Mouse (Mus musculus) midbrain, embryonic 16.5 days (tissue): ENCODE results near the gene Hs6st2. TPM values are rescaled to one million over a fixed set of nuclear protein-coding genes. Genes with fewer than 3 reads are reported as not detected.

ENCODE experiments used
- ATAC-seq: fragments of 200-750 bp; cut with Nextera tagmentation; 2 replicates; pipeline ENCODE4 v1.8.0; 2017; ENCODE audit warnings: moderate TSS enrichment
- H3K27ac ChIP-seq: fragments of 300-500 bp; sonication (generic); 2 replicates; pipeline ENCODE4 v1.5.1; 2014; ENCODE audit warnings: mild to moderate bottlenecking, low read length, mixed read lengths
- H3K27me3 ChIP-seq: fragments of 300-500 bp; sonication (generic); 2 replicates; pipeline ENCODE4 v1.6.1; 2014; ENCODE audit warnings: low read depth, low read length, mixed read lengths; ENCODE audit not compliant: control insufficient read depth, insufficient read depth
- H3K36me3 ChIP-seq: fragments of 300-500 bp; sonication (generic); 2 replicates; pipeline ENCODE4 v1.6.1; 2014; ENCODE audit warnings: mild to moderate bottlenecking, low read length, moderate library complexity, mixed read lengths; ENCODE audit not compliant: control insufficient read depth, insufficient read depth
- H3K4me1 ChIP-seq: fragments of 300-500 bp; sonication (generic); 2 replicates; pipeline ENCODE4 v1.6.1; 2014; ENCODE audit warnings: mild to moderate bottlenecking, low read length, mixed read lengths; ENCODE audit not compliant: control insufficient read depth, insufficient read depth
- H3K4me2 ChIP-seq: fragments of 300-500 bp; sonication (generic); 2 replicates; pipeline ENCODE4 v1.6.1; 2014; ENCODE audit warnings: mild to moderate bottlenecking, low read length, mixed read lengths
- H3K4me3 ChIP-seq: fragments of 300-500 bp; sonication (generic); 2 replicates; pipeline ENCODE4 v1.5.1; 2014; ENCODE audit warnings: low read depth, mild to moderate bottlenecking, low read length, moderate library complexity, mixed read lengths
- H3K9ac ChIP-seq: fragments of 300-500 bp; sonication (generic); 2 replicates; pipeline ENCODE4 v1.6.1; 2014; ENCODE audit warnings: low read depth, low read length, mixed read lengths
- H3K9me3 ChIP-seq: fragments of 300-500 bp; sonication (generic); replicated peaks from 2 replicates; pipeline ENCODE4 v1.6.1; 2014; ENCODE audit warnings: mild to moderate bottlenecking, low read length, mixed read lengths; ENCODE audit not compliant: control insufficient read depth, poor library complexity, severe bottlenecking
- WGBS: fragments of 180-500 bp; shearing (Covaris S2); extraction: QIAGEN DNeasy Blood & Tissue Kit; methylation state at CpG from one replicate; pipeline ENCODE4 v1.1.7; 2014; 5-methylcytosine and 5-hydroxymethylcytosine counted together
- polyA plus RNA-seq: library from polyadenylated mRNA; unstranded; fragments of >200 nt; fragmentation: Nextera tagmentation; extraction: Ambion mirVana; gene quantifications from 2 replicates; pipeline ENCODE4 v1.2.1, GENCODE M21; 2015

Hs6st2 gene
- polyA plus RNA-seq, 1 experiment from 2014 or later, result 31.1 TPM

DNA sequence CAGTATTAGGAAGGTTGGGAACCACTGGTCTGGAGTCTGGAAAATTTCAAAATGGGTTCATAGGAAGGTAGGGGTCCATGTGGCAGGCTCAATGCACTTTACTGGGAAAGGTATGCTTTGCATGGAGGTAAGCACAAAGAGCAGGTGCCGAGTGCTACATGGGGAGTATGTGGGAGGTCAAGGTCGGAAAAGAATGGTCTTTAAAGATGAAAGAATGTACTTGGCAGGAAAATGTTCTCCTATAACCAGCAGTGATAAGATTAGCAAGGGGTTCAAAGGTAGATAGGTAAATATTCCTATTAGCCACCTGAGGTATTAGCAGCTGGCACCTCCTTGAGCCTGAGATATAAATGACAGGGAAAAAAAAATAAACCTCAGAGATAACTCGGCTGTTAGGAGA, 338.1 kb downstream of the Hs6st2 start:
- Histone ChIP-seq H3K36me3 (no peaks in the 10 kb centered on the region), H3K4me2 (no peak overlapping the region), H3K9ac (no peak overlapping the region), H3K4me3 (no peak overlapping the region), H3K9me3 (no peaks in the 10 kb centered on the region), H3K27me3 (no peaks in the 10 kb centered on the region), H3K27ac (no peak overlapping the region), H3K4me1 (no peaks in the 10 kb centered on the region)
- 46% methylated on average over 3 of the region's 3 CpGs for WGBS
- ATAC-seq, result no peak

Other genes starting within 250 kb of the Hs6st2 start
- not detected in 2 replicates for gene Usp26, start 119.4 kb upstream of the Hs6st2 start, polyA plus RNA-seq